Mouse (Mus musculus) liver, embryonic 14.5 days (tissue): Measurements from ENCODE around the gene Serpinc1. TPM values are rescaled to one million over a fixed set of nuclear protein-coding genes. Genes with fewer than 3 reads are reported as not detected.

Experiments used
- ATAC-seq: fragments of 200-750 bp; cut with Nextera tagmentation; 2 replicates; pipeline ENCODE4 v1.8.0; 2017; ENCODE audit warnings: moderate number of reproducible peaks, mild to moderate bottlenecking, moderate library complexity; ENCODE audit not compliant: insufficient read depth
- DNase-seq, 3 experiments: peaks; one replicate each; pipeline ENCODE4 v3.0.0-alpha.2; 2012 to 2013; ENCODE audit warnings: low read depth in 3 of 3, low spot score in 3 of 3
- H3K27ac ChIP-seq: fragments of 300-500 bp; sonication (generic); 2 replicates; pipeline ENCODE4 v1.5.1; 2014; ENCODE audit warnings: moderate library complexity, mild to moderate bottlenecking, control low read depth, inconsistent platforms
- H3K27me3 ChIP-seq: fragments of 300-500 bp; sonication (generic); 2 replicates; pipeline ENCODE4 v1.6.1; 2014; ENCODE audit warnings: mild to moderate bottlenecking, low read length, moderate library complexity; ENCODE audit not compliant: control insufficient read depth, insufficient read depth
- H3K36me3 ChIP-seq: fragments of 300-500 bp; sonication (generic); replicated peaks from 2 replicates; pipeline ENCODE4 v1.6.1; 2014; ENCODE audit warnings: low read depth; ENCODE audit not compliant: control insufficient read depth, insufficient read depth
- H3K4me1 ChIP-seq, 2 experiments: fragments of 200-500 bp in 1 of 2; fragments of 300-500 bp in 1 of 2; sonication (generic) in 1 of 2; replicated peaks; 2 replicates each; pipeline ENCODE4 v1.6.1; 2012 to 2014; ENCODE audit warnings: antibody characterized with exemption in 1 of 2, inconsistent platforms in 1 of 2, low read length in 1 of 2; ENCODE audit not compliant: control insufficient read depth in 2 of 2, insufficient read depth in 2 of 2
- H3K4me2 ChIP-seq: fragments of 300-500 bp; sonication (generic); 2 replicates; pipeline ENCODE4 v1.6.1; 2014; ENCODE audit warnings: low read depth, mild to moderate bottlenecking, control low read depth, moderate library complexity
- H3K4me3 ChIP-seq, 2 experiments: fragments of 200-500 bp in 1 of 2; fragments of 300-500 bp in 1 of 2; sonication (generic) in 1 of 2; 2 replicates each; pipeline ENCODE4 v1.5.1; 2012 to 2014; ENCODE audit warnings: low read depth in 2 of 2, low read length in 2 of 2, mild to moderate bottlenecking in 2 of 2, control low read depth in 1 of 2, inconsistent platforms in 1 of 2, moderate library complexity in 1 of 2; ENCODE audit not compliant: insufficient read depth in 1 of 2
- H3K9ac ChIP-seq: fragments of 300-500 bp; sonication (generic); replicated peaks from 2 replicates; pipeline ENCODE4 v1.6.1; 2014; ENCODE audit warnings: mild to moderate bottlenecking, control low read depth, moderate library complexity
- H3K9me3 ChIP-seq: fragments of 300-500 bp; sonication (generic); 2 replicates; pipeline ENCODE4 v1.6.1; 2016; ENCODE audit warnings: low read length, mixed read lengths; ENCODE audit not compliant: control insufficient read depth
- CTCF ChIP-seq: IDR thresholded peaks from 2 replicates; pipeline ENCODE4 v1.5.1; 2016; ENCODE audit warnings: antibody characterized with exemption, low read depth, control low read depth
- EP300 ChIP-seq: IDR thresholded peaks from 2 replicates; pipeline ENCODE4 v1.6.1; 2016; ENCODE audit warnings: antibody characterized with exemption, low read depth
- WGBS: fragments of 180-500 bp; shearing (Covaris S2); extraction: QIAGEN DNeasy Blood & Tissue Kit; methylation state at CpG from one replicate; pipeline ENCODE4 v1.1.7; 2014; ENCODE audit not compliant: insufficient replicate concordance; 5-methylcytosine and 5-hydroxymethylcytosine counted together
- polyA plus RNA-seq, 2 experiments: library from polyadenylated mRNA; depleted of rRNA in 1 of 2; stranded (reverse) in 1 of 2; unstranded in 1 of 2; fragments of >200 nt; fragmentation: Nextera tagmentation in 1 of 2; extraction: Ambion mirVana in 1 of 2; gene quantifications; 2 replicates each; pipeline versions ENCODE4 v1.2.1 to v1.2.3; 2012 to 2014

The Serpinc1 gene
- polyA plus RNA-seq (2012; rRNA removed) (224 and 309 TPM in 2 replicates), polyA plus RNA-seq (2014; fragmentation: Nextera tagmentation; extraction: Ambion mirVana) (511 and 546 TPM in 2 replicates)

- Histone ChIP-seq H3K4me3 (no peak within 1 kb of the TSS), H3K4me2 (no peak within 1 kb of the TSS), H3K4me1 (peaks cover 0 to 2% of the 10 kb centered on the region in 2 experiments; a peak in 1 of 4 replicates), H3K9ac (no peak within 1 kb of the TSS), H3K36me3 (no peaks in the 10 kb centered on the region), H3K27me3 (no peaks in the 10 kb centered on the region), H3K27ac (no peak within 1 kb of the TSS), H3K9me3 (no peaks in the 10 kb centered on the region)
- DNase-seq (no peak), ATAC-seq (no peak)
- 68% methylated on average over 4 of the region's 4 CpGs for WGBS
- TF ChIP-seq CTCF (no peak), EP300 (no peak)
These were observed at the start of gene Serpinc1 for GRCm38 (mm10) chr1:160978071-160978735. TSS of gene Serpinc1 (plus strand) at chr1:160978585.

GRCm38 (mm10) chr1:160931320-160931719 is 47.1 kb upstream of the Serpinc1 start:
- Histone ChIP-seq H3K27ac (no peak overlapping the region), H3K4me2 (no peak overlapping the region), H3K4me1 (no peaks in the 10 kb centered on the region), H3K4me3 (no peak overlapping the region), H3K9ac (no peak overlapping the region), H3K36me3 (peaks cover 6% of the 10 kb centered on the region), H3K9me3 (no peaks in the 10 kb centered on the region), H3K27me3 (no peaks in the 10 kb centered on the region)
- no peak for TF ChIP-seq CTCF
- no peak for TF ChIP-seq EP300
- DNase-seq, result no peak
- no peak for ATAC-seq

- H3K9me3 ChIP-seq, result no peaks in the 10 kb centered on the region
- no peaks in the 10 kb centered on the region for H3K27me3 ChIP-seq
- DNase-seq, result peak in 2 of 3 experiments; percentile 22 to 23
- no peak overlapping the region for H3K4me2 ChIP-seq
- H3K4me3 ChIP-seq, result no peak overlapping the region
- peak; percentile 48 for TF ChIP-seq CTCF
- TF ChIP-seq EP300, result no peak
- no peak overlapping the region for H3K27ac ChIP-seq
- ATAC-seq, result peak; percentile 41; the same call in 1 of the 2 replicates
- WGBS, result 80% methylated on average over 4 of the region's 4 CpGs
- H3K36me3 ChIP-seq, result peaks cover 14% of the 10 kb centered on the region
- H3K9ac ChIP-seq, result no peak overlapping the region
- H3K4me1 ChIP-seq, result no peaks in the 10 kb centered on the region
These were observed 44.4 kb upstream of the Serpinc1 start for GRCm38 (mm10) chr1:160933896-160934482.

GRCm38 (mm10) chr1:160935551-160935950 is 42.8 kb upstream of the Serpinc1 start:
- TF ChIP-seq CTCF (peak; percentile 27), EP300 (no peak)
- 88% methylated on average over 6 of the region's 6 CpGs for WGBS
- no peak overlapping the region for H3K9ac ChIP-seq

GRCm38 (mm10) chr1:160963199-160963598 is 15.2 kb upstream of the Serpinc1 start:
- Histone ChIP-seq H3K27ac (no peak overlapping the region), H3K4me3 (no peak overlapping the region), H3K9ac (no peak overlapping the region), H3K4me1 (no peaks in the 10 kb centered on the region), H3K36me3 (peaks cover 57% of the 10 kb centered on the region), H3K4me2 (no peak overlapping the region), H3K9me3 (no peaks in the 10 kb centered on the region), H3K27me3 (no peaks in the 10 kb centered on the region)
- DNase-seq (no peak), ATAC-seq (0 out of 2 replicates have a peak, but pooled peaks have one; percentile 18)
- no peak for TF ChIP-seq EP300
- TF ChIP-seq CTCF, result no peak
- WGBS, result 62% methylated on average over 7 of the region's 7 CpGs

More at GRCm38 (mm10) chr1:160935551-160935950, 42.8 kb upstream of the Serpinc1 start:
- no peak for DNase-seq
- Histone ChIP-seq H3K27ac (no peak overlapping the region), H3K4me1 (no peaks in the 10 kb centered on the region), H3K4me2 (no peak overlapping the region), H3K4me3 (no peak overlapping the region), H3K27me3 (no peaks in the 10 kb centered on the region), H3K9me3 (no peaks in the 10 kb centered on the region), H3K36me3 (peaks cover 19% of the 10 kb centered on the region)
- no peak for ATAC-seq
